Mouse (Mus musculus) left cerebral cortex, postnatal 36 days (tissue): ENCODE data around the gene Eno4. TPM values are rescaled to one million over a fixed set of nuclear protein-coding genes. Genes with fewer than 3 reads are reported as not detected.

ENCODE experiments used
- DNase-seq, 2 experiments: peaks; one replicate each; pipeline ENCODE4 v3.0.0; 2021 to 2022; ENCODE audit warnings: low spot score in 2 of 2, mixed read lengths in 1 of 2
- intact Hi-C: fragments of 180-260 bp; cut with DNase I; formaldehyde crosslinking; loops from one replicate; pipeline ENCODE4 v1.15.1; 2025
- microRNA-seq: library from miRNA; unstranded; fragments of <30 nt; microRNA quantifications from one replicate; pipeline ENCODE4 v1.2.0, GENCODE M21; 2022
- total RNA-seq, 2 experiments: library from RNA; stranded (reverse); gene quantifications; 2 replicates each; pipeline ENCODE4 v1.2.3; 2021

The Eno4 gene
- total RNA-seq, 2 experiments from 2014 or later: 2.2 to 2.4 TPM

DNA sequence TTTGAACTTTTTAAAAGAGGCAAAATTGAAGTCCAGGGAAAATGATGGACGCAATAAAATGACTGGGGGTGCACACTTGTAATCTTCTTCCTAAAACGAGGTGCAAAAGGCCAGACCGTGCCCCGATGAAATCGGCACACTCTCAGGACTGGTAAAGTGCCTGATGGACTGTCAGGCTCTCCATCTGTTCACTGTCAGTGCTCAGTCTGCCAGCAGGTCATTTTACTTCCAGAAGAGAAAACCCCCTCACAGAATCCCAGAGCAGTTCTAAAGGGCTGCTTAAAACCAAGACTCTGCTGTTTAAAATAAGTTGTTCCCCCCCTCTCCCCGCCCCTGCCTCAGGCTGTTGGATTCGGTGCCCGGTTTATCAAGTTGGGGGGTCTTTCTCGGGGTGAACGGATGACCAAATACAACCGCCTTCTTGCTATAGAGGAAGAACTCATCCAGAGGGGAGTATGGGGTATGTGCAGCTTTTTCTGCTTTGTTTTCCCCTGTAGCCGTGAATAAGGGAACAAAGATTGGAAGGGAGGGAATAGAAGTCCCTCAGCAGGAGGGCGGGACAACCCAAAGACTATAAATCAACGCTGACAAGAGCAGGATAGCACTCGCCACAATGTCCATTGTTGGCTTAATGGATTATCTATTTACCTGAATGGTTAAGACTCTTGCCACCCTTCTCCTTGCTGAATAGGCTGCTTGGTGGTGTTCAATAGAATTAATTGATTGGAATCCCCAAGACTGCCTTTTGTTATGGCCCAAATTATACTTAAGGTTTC lies 25.7 kb downstream of the Eno4 start:
- intact Hi-C loops: no loop called here
- DNase-seq: no peak

DNA sequence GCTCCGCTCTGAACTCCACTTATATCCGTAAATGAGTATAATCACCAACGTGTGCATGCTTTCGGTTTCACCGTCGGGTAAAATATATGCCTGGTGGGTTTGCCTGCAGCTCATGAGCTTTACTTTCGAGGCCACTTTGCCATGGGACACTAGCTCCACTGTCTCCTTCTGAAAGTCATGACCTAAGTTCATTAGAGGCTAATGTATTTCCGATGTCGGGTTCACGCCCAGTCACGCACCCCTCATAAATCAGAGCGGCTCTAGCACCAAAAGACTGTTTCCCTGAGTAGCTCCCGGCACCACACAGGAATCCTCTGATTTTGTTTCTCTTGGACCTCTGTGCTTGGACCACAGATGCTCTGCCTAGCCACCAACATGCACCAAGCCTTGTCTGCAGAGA lies 27.6 kb downstream of the Eno4 start:
- no peak for DNase-seq
- intact Hi-C loops: no loop called here

DNA sequence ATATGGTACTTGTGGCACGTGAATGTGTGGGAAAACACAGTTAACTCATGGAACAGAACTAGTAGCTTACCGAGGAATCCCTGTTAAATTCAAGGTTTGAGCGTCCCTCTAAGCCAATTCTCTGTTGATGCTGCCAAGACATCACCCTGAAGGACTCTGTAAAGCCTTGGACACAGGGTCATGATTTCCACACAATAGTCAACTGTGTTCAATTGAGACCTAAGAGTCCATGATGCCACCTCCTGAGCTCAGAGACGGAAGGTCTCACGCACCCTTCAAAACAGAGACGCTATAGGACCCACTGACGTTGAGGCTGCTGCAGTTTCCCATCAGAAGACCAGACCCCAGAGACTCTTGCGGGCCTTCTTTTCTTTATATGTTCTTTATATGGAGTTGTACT lies 30.9 kb downstream of the Eno4 start:
- intact Hi-C loops: no loop called here
- no peak for DNase-seq

DNA sequence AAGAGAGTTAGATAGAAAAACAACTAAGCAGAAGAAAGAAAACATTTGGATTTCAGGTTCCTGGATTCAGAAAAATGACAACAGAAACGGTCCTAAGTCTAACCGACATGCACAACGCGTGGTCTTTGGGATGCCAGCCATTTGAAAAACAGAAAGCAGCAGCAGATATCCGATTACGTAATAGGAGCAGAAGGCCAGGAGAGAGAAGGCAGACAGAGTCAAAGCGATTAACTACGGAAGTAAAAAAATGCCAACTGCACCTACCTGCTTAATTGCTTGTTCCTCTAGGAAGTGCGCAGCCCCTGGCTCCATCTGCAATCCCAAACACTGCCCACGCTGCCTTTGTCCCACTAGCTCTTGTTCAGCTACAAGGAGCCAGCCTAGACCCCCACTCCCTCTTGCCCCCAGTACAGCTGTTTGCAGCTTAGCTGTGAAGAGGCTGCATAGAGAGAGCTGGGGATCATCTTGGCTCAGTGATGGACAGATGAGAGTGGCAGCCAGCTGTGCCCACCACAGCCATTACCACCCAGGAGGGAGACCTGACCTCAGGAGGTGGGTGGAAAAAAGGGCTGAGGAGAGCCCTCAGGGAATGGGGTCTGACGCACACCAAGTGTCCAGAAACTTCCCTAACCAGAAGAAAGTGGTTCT lies 32.1 kb downstream of the Eno4 start:
- no peak for DNase-seq
- intact Hi-C loops: no loop called here

DNA sequence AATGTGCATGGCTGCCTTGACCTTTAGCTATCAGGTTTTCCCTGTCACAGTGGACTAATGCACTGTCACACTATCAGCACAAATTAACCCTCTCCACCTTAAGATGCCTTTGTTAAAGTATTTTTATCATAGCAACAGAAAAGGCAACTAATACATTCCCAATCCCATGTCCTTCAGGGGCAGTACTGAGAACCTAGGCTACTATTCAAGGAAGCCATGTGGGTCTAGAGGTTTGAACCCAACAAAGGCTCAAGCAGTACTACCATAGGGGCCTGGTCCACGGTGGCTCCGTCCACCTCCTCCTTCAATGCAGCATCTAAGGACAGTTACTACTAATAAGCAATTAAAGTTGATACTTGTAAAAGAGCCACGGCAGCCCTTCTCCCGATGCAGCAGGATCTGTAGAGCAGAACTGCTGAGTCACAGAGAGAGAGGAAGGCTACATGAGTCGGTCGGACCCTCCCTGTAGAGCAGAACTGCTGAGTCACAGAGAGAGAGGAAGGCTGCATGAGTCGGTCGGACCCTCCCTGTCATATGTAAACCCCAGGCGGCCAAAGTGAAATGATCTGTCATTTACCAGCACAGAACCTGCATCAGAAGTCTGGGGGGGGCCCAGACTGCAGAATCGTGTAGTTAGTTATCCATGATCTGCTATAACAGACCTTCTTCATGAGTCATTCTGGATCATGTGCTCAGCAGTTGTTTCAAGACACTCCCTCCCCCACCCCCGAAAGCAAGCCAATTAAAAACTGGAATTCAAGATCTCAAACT lies 35.4 kb downstream of the Eno4 start:
- peak; percentile 35 to 56 for DNase-seq
- intact Hi-C loops: no loop called here

DNA sequence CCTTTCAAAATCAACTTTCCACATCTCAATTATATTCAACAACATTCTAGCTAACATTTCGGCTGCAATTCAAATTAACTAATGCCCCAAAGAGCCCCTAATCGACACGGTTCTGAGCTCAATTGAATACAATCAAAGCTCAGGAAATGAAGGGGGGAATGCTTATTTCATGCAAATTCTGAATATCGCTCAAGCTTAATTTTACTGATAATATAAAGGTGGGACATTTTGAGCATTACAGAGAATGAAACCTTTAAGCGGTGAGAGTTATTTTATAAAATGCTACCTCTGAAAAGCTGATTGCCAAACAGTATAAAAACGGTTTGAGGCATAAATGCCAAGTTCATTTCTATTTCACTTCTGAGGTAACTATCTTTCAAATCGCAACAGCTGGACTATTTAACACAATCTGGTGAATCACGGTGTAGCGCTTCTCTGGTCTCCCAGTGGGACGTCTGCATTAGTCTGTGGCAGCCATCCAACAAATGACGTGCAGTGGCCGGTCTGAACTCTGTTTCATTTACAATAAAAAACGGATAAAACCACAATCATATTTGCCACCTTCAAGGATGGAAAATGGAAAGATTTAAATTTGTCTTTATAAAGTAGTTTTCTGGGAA lies 36.3 kb downstream of the Eno4 start:
- intact Hi-C loops: no loop called here

DNA sequence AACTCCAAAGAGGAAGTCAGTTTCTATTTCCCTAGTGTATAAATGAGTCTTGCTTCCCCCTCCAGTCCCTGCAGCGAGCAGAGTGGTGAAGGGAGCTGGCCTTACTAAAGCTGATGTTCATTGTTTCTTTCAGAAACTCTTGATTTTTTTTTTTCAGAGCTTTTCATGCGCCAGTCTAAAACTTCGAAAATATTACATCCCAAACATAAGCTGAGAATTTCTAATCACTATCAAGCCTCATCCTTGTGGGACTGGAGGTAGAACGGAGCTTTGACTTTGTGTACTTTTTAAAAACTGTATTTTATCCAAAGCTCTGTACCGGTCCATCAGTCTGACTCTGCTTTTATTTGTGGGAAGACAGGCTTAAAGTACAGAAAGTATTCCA lies 36.8 kb downstream of the Eno4 start:
- no peak for DNase-seq
- intact Hi-C loops: no loop called here

More for the DNA sequence above, 36.3 kb downstream of the Eno4 start:
- DNase-seq: no peak

DNA sequence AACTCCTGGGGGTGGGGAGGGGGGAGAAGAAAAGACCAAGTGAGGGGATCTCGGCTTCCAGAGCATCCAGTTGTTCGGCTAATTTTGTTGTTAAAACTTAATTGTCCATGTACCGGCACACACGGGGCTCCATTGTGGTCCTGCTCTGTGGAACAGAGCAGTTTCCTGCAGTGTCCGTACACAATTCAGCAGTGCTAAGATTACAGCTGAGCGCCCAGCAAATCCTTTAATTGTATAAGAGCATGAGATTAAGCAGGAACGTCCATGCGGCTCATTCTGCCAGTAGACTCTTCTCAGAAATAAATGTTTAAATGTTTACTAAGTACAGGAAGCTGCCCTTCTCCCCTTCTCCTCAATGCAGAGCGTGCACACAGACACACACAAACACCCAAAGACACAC lies 38.3 kb downstream of the Eno4 start:
- intact Hi-C loops: no loop called here
- no peak for DNase-seq

DNA sequence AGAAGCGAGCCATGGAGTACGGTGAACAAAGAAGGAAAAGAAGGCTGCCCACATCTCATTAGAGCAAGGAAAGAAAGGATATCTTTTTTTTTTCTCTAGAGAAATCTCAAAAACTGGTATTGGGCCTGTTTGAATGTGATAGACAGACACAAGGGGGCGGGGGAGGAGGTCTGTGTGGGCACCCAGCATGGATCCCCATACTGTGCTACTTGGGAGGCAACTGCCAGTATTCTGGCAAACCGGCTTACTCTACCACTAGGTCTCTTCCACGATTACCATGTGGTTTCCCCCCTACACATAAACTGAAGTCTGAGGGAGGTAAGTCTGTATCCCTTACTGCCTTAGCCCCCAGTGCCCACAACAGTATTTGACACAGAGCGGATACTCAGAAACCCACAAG lies 59.6 kb downstream of the Eno4 start:
- intact Hi-C loops: no loop called here
- DNase-seq: no peak

DNA sequence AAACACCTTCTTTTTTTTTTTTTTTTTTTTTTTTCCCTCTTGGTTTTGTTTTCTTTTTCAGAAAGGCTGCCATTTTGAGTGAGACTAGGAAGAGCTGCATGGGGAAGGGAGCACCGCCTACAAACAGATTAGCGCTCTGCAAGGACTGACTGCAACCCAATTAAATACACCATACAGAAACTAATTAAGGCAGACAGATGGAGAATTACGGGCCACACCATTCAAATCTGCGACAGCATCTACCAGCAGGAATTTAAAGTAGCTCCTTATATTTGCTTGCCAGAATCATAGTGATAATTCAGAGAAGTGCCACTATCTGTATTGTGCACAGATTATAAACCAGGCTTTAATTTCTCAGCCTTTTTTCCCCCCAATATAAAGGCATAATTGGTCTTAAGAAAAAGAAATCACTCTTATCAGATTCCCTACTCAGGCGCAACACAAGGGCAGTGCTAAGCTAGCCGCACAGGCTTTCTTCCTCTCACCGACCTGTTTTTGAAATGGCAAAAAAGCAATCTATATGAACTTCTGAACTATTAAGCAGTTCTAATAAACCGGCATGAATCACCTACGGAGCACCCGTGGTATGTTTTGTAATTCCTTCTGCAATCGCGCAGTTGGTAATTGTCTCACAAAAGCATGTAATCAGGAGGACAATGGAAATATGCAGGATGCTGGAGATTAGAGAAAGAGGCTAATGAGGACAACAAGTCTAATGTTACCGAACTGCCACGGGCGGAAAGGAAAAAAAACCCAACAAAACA lies 63.5 kb downstream of the Eno4 start:
- intact Hi-C loops: no loop called here
- DNase-seq: no peak

DNA sequence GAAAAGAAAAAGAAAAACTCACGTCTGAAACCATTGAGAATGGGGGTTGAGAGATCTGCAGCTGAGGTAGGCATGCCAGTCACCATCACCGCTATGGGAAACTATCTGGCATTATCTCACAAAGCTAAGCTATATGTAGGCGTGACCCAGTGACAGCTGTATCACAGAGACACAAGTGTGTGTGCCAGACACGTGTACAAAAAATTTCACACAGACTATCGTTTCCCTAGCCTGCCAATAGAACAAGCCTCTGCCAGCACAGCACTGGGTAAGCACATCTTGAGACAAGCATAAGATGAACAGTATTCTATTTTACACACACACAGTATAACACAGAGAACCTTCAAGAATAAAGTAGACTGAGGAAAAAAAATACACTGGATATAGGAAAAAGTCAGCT lies 67.6 kb downstream of the Eno4 start:
- intact Hi-C loops: no loop called here
- no peak for DNase-seq

Small RNAs within 50 kb of the gene (microRNA-seq; reads per million reads assigned to microRNA genes)
- gene Mir3086: 35.5 reads per million, percentile 46 among the genes with 10 or more reads in this experiment

Other genes starting within 250 kb of the Eno4 start
- under 1 TPM in 1 of 2 experiments, not detected in 1; 0.67 TPM for gene Pnliprp1, start 214.5 kb upstream of the Eno4 start, total RNA-seq
- gene Pnliprp2, start 183.7 kb upstream of the Eno4 start, total RNA-seq: under 1 TPM in 1 of 2 experiments, not detected in 1; 0.20 TPM
- gene 1700019N19Rik, start 149.0 kb upstream of the Eno4 start, total RNA-seq: 1 to 10 TPM in 1 of 2 experiments, not detected in 1; 1.1 TPM
- 100 to 1,000 TPM; 217 to 223 TPM for gene Hspa12a, start 229 bp downstream of the Eno4 start, total RNA-seq
- gene Shtn1, start 132.7 kb downstream of the Eno4 start, total RNA-seq: 10 to 100 TPM; 19.2 to 21.6 TPM
- gene Vax1, start 226.6 kb downstream of the Eno4 start, total RNA-seq: 1 to 10 TPM; 1.0 to 1.7 TPM